Mouse (Mus musculus): Measurements from ENCODE around the gene Ap2s1.
A peak's percentile ranks its signal among the peaks of the same experiment; 100 is the strongest.
"Not testable (repeated sequence)": the region's sequence is repeated elsewhere in the genome, so short reads cannot be mapped to it uniquely, and the experiment has no call there.

Gene Ap2s1

DNA sequence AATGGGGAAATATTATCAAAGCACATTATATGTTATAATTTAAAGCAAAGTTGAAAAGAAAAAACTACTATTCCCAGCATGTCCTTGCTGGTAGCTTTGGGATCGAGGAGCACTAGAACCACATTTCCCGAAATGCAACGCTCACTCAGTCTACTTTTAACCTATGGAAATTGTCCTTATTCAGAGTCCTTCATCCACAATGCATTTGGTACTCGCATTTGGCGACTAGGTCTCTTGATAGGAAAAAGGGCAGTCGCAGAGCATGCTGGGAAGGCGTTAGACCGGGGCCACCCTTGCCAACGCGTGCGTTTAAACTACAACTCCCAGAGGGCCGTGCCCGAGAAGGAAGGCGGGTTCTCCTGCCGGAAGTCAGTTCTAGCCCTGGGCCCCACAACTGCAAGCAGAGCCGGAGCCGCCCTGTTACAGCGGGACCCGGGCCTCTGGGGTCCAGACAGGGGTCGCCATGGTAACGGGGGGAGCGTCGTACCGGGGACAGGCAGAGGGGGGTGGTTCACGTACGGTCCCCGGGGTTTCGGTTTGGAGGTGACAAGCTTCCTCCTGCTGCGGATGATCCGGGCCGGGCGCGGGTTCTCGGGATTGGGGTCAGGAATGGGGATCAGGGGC, at the start of gene Ap2s1:
TSS of gene Ap2s1 (plus strand) at position 338 of the 624 bp plus-strand sequence.
- peak; percentile 95 for DNase-seq (ENCODE audit: low read depth, low spot score)

- DNase-seq (ENCODE audit: low read depth, low spot score) = no peak
Measured at GRCm38 (mm10) chr7:16689196-16689595, 49.0 kb upstream of the Ap2s1 start.

DNA sequence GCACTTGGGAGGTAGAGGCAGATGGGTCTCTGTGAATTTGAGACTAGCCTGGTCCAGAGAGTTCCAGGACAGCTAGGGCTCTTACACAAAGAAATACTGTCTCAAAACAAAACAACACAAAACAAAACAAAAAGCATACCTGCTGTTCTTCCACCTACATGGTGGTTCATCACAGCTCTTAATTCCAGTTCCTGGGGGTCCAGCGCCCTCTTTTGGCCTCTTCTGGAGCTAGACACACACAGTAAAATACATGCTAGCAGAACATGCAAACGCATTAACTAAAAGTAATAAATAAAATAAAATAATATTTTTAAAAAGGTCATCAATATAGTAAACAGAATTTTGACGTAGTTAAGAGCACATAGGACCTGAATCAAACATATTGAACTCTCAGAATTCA, 43.2 kb upstream of the Ap2s1 start:
- DNase-seq (ENCODE audit: low read depth, low spot score) = peak; percentile 10

DNA sequence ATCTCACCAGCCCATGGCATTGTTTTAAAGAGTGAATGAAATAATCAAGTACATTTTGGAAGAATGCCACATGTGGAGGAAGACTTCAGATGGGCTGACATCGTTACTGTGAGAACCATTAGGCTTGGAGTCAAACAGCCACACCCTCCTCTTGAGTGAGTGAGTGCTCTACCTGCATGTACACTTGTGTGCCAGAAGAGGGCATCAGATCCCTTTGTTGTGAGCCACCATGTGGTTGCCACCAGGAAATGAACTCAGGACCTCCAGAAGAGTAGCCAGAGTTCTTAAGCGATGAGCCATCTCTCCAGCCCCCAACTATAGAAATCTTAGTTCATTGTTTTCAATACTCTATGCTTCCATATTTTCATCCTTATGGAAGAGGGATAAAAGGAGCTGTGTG, 39.2 kb upstream of the Ap2s1 start:
- DNase-seq (ENCODE audit: low read depth, low spot score) = peak; percentile 4

GRCm38 (mm10) chr7:16700583-16700982, 37.6 kb upstream of the Ap2s1 start:
- peak; percentile 15 for DNase-seq (ENCODE audit: low read depth, low spot score)

- DNase-seq (ENCODE audit: low read depth, low spot score) = no peak
Measured at GRCm38 (mm10) chr7:16706385-16706784, 31.8 kb upstream of the Ap2s1 start.

GRCm38 (mm10) chr7:16708244-16708643, 30.0 kb upstream of the Ap2s1 start:
- no peak for DNase-seq (ENCODE audit: low read depth, low spot score)

DNA sequence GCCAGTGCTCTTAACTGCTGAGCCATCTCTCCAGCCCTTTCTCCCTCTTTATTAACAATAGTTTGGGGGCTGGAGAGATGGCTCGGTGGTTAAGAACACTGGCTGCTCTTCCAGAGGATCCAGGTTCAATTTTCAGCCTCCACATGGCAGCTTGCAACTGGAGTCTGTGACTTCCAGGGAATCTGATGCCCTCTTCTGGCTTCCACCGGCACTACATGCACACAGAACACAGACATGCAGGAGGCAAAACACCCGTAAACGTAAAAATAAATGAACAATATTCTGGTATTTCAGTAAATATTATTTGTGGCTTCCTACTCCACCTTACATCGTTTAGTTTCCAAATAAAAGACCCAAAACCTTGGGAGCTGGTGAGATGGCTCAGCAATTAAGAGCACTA, 27.6 kb upstream of the Ap2s1 start:
- no peak for DNase-seq (ENCODE audit: low read depth, low spot score)

DNA sequence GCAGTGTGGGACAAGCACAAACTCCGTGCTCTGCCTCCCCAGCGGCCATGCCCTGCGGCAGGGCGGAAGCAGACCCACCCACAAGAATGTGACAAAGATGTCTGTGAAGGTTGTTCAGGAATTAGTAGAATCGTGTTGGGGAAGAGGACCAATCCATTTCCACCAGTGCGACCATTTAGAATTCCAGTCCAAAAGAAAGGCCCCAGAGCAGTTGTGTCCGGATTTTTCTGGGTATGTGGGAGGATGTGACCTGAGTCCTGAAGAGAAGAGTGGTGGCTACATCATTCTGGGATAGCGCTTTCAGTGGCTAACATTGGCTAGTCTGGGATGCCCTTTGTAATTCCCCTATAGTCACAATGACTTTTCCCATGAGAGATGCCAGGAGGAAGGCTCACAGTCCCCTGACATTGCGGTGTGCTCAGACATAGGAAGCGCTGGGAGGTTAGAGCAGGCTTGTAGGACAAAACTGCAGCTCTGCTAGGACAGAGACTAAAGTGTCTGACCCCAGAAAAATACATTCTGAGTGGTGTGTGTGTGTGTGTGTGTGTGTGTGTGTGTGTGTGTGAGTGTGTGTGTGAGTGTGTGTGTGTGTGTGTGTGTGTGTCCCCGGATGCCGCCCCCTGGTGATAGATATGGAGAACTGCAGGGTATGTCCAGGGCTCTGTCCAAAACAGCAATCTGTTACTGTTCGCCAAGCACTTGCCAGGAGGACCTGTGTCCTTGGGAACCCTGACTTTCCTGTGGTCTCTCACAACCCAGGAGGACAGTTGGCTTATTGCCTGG, 25.4 kb upstream of the Ap2s1 start:
- no peak for DNase-seq (ENCODE audit: low read depth, low spot score)

GRCm38 (mm10) chr7:16716456-16717152, 21.6 kb upstream of the Ap2s1 start:
- not testable (repeated sequence) for DNase-seq (ENCODE audit: low read depth, low spot score)

GRCm38 (mm10) chr7:16721629-16722028, 16.6 kb upstream of the Ap2s1 start, which contains the start of gene Ceacam9:
Gene Ceacam9, plus strand, starts transcription at chr7:16721929.
- no peak for DNase-seq (ENCODE audit: low read depth, low spot score)

- not testable (repeated sequence) for DNase-seq (ENCODE audit: low read depth, low spot score)
Measured at GRCm38 (mm10) chr7:16722490-16722889, 15.7 kb upstream of the Ap2s1 start.

DNA sequence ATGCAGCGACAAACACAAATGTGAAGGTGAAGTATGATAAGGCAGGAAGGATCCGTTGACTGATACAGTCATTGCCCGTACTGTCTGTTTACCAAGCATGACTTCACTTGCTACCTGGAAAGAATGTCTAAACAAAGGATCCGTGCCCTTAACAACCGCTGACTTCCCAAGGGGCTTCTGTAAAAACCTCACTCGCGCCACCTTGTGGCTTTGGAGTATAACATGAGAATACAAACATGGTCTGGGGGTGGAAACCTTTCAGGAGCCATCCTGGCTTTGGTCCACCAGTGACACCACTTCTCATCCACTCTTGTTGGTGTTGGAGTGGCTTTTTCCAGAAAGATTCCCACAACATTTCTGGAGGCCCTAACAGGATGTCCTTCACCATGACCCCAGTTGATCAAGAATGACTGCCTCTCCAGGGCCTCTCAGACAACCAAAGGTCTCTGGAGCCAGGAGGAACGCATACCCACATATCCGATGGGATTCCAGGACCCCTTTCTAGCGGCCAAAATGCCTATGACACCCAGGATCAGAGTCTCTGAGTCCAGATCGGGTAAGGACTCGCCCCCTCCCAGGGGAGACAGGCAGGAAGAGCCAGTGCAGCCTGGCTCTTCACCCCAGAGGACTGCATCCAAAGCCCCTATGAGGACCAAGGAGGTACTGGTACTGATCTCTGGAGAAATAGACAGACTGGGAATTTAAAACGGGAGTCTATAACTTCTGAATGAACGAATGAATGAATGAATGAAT, 9.4 kb upstream of the Ap2s1 start:
- peak; percentile 57 for DNase-seq (ENCODE audit: low read depth, low spot score)

GRCm38 (mm10) chr7:16729563-16729962, 8.6 kb upstream of the Ap2s1 start:
- DNase-seq (ENCODE audit: low read depth, low spot score) = not testable (repeated sequence)

DNA sequence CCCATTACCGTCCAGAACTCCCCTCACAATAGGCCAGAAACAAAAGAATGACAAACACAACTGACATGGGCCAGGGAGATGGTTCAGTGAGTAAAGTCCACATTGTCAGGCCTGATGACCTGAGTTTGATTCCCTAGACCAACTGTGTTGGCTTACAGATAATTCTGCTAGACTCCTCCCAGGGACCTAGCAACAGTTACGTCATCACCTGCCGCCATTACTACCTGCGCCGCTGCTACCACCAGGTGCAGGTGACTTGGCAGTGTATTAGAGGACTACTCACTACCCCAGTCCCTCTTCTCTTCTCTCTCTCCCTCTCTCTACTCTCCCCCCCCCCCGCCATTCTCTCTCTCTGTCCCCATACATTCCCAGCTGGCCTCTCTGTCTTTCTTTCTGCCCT, 7.4 kb upstream of the Ap2s1 start:
- no peak for DNase-seq (ENCODE audit: low read depth, low spot score)

GRCm38 (mm10) chr7:16731893-16732422, 6.3 kb upstream of the Ap2s1 start:
- DNase-seq (ENCODE audit: low read depth, low spot score) = no peak

DNA sequence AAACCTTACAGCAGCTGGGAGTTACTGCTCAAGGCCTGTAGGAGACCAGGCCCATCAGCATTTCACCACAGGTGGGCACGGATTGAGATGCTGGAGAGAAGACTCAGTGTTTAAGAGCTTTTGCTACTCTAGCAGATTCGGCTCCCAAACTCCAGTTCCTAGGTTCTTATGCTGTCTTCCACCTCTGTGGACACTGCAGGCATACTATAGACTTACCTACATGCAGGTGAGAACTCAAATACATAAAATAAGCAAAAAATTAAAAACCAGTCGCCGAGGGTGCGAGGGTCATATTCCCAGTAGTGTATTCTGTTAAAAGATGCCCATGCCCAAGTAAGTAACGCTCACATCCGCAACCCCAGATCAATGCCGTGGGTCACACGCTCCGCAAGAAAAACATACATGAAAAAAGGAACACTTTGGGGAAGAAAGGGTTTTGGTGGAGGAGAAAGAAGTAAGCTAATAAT, 571 bp upstream of the Ap2s1 start:
- no peak for DNase-seq (ENCODE audit: low read depth, low spot score)

- no peak for DNase-seq (ENCODE audit: low read depth, low spot score)
Measured at GRCm38 (mm10) chr7:16739056-16739604, 920 bp downstream of the Ap2s1 start.

DNA sequence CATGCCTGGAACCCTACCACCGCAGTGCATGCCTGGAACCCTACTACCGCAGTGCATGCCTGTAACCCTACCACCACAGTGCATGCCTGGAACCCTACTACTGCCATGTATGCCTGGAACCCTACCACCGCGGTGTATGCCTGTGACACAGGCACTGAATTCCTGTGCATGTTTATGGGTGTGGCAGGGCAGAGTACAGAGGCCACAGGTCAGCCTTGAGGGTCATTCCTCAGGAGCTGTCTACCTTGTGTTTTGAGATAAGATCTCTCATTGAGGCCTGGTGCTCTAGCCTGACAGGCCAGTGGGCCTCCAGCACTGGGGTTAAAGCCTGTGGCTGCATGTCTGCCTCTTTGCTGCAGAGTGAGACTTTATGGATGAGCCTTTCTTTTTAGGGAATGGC, 7.2 kb downstream of the Ap2s1 start:
- DNase-seq (ENCODE audit: low read depth, low spot score) = no peak

DNA sequence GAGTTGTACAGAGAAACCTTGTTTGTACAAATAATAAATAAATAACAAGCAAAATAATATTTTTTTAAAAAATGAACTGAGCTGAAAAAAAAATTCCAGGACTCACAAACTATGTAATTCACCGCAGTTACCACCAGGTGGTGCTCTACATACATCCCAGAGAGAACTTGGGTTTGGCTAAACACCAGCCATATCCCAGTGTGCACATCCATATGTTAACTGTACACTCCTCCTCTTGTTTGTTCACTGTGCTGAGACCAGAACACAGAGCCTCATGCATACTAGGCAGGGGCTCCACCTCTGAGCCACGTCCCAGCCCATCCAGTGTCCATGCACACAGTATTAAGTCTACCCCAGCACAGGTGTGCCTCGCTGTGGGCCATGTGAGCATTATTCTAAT, 7.9 kb downstream of the Ap2s1 start:
- DNase-seq (ENCODE audit: low read depth, low spot score) = peak; percentile 53

- no peak for DNase-seq (ENCODE audit: low read depth, low spot score)
Measured at GRCm38 (mm10) chr7:16747656-16748055, 9.4 kb downstream of the Ap2s1 start.
